Mouse (Mus musculus): ENCODE data around the gene Serpinb1c. TPM values are rescaled to one million over a fixed set of nuclear protein-coding genes. Genes with fewer than 3 reads are reported as not detected.

Serpinb1c gene
- not detected in 2 replicates for polyA plus RNA-seq (2015; fragmentation: Nextera tagmentation; extraction: Ambion mirVana)

GRCm38 (mm10) chr13:32898111-32898510 is at the start of gene Serpinb1c:
TSS of gene Serpinb1c (minus strand) at chr13:32898211.

GRCm38 (mm10) chr13:32850668-32851404 is 47.2 kb downstream of the Serpinb1c start, which contains the start of gene Serpinb1a:
TSS of gene Serpinb1a (minus strand) at chr13:32851185.

Other genes starting within 250 kb of the Serpinb1c start
- 0.06 TPM in 1 of 2 replicates, not detected in the other for gene Mylk4, start 114.3 kb downstream of the Serpinb1c start, polyA plus RNA-seq (2015; fragmentation: Nextera tagmentation; extraction: Ambion mirVana)
- gene Wrnip1, start 96.2 kb downstream of the Serpinb1c start, polyA plus RNA-seq (2015; fragmentation: Nextera tagmentation; extraction: Ambion mirVana) = 11.2 and 11.7 TPM in 2 replicates
- not detected in 2 replicates for gene D930007J09Rik, start 95.4 kb downstream of the Serpinb1c start, polyA plus RNA-seq (2015; fragmentation: Nextera tagmentation; extraction: Ambion mirVana)
- gene Serpinb1a, start 47.0 kb downstream of the Serpinb1c start, polyA plus RNA-seq (2015; fragmentation: Nextera tagmentation; extraction: Ambion mirVana) = 88.8 and 133 TPM in 2 replicates
- 24.6 and 25.5 TPM in 2 replicates for gene Serpinb6b, start 67.0 kb upstream of the Serpinb1c start, polyA plus RNA-seq (2015; fragmentation: Nextera tagmentation; extraction: Ambion mirVana)
- gene Serpinb9, start 105.0 kb upstream of the Serpinb1c start, polyA plus RNA-seq (2015; fragmentation: Nextera tagmentation; extraction: Ambion mirVana) = 8.9 and 10.0 TPM in 2 replicates
- gene Serpinb9b, start 129.2 kb upstream of the Serpinb1c start, polyA plus RNA-seq (2015; fragmentation: Nextera tagmentation; extraction: Ambion mirVana) = 0.08 and 0.15 TPM in 2 replicates
- 0.07 and 0.30 TPM in 2 replicates for gene Serpinb1b, start 180.4 kb upstream of the Serpinb1c start, polyA plus RNA-seq (2015; fragmentation: Nextera tagmentation; extraction: Ambion mirVana)